Mouse (Mus musculus) kidney, embryonic 16.5 days (tissue): ENCODE data around the gene Hnrnpab. TPM values are rescaled to one million over a fixed set of nuclear protein-coding genes. Genes with fewer than 3 reads are reported as not detected.

Experiments
- ATAC-seq: fragments of 200-750 bp; cut with Nextera tagmentation; 2 replicates; pipeline ENCODE4 v1.8.0; 2017; ENCODE audit warnings: moderate TSS enrichment; ENCODE audit not compliant: low FRiP score, low TSS enrichment
- H3K27ac ChIP-seq: fragments of 300-500 bp; sonication (generic); 2 replicates; pipeline ENCODE4 v1.5.1; 2014; ENCODE audit warnings: low read length
- H3K27me3 ChIP-seq: fragments of 300-500 bp; sonication (generic); 2 replicates; pipeline ENCODE4 v1.6.1; 2014; ENCODE audit warnings: low read length, control low read depth, mixed read lengths; ENCODE audit not compliant: insufficient read depth
- H3K36me3 ChIP-seq: fragments of 300-500 bp; sonication (generic); 2 replicates; pipeline ENCODE4 v1.6.1; 2014; ENCODE audit warnings: low read length, control low read depth, mixed read lengths; ENCODE audit not compliant: insufficient read depth
- H3K4me1 ChIP-seq: fragments of 300-500 bp; sonication (generic); 2 replicates; pipeline ENCODE4 v1.6.1; 2014; ENCODE audit warnings: low read length, control low read depth, mixed read lengths; ENCODE audit not compliant: insufficient read depth
- H3K4me2 ChIP-seq: fragments of 300-500 bp; sonication (generic); replicated peaks from 2 replicates; pipeline ENCODE4 v1.6.1; 2014; ENCODE audit warnings: low read depth, low read length
- H3K4me3 ChIP-seq: fragments of 300-500 bp; sonication (generic); 2 replicates; pipeline ENCODE4 v1.5.1; 2014; ENCODE audit warnings: mild to moderate bottlenecking, low read length
- H3K9ac ChIP-seq: fragments of 300-500 bp; sonication (generic); replicated peaks from 2 replicates; pipeline ENCODE4 v1.6.1; 2014; ENCODE audit warnings: low read length
- H3K9me3 ChIP-seq: fragments of 300-500 bp; sonication (generic); 2 replicates; pipeline ENCODE4 v1.6.1; 2016; ENCODE audit warnings: low read length, control low read depth
- WGBS: fragments of 180-500 bp; shearing (Covaris S2); extraction: QIAGEN DNeasy Blood & Tissue Kit; methylation state at CpG from one replicate; pipeline ENCODE4 v1.1.7; 2014; 5-methylcytosine and 5-hydroxymethylcytosine counted together
- polyA plus RNA-seq: library from polyadenylated mRNA; unstranded; fragments of >200 nt; fragmentation: Nextera tagmentation; extraction: Ambion mirVana; gene quantifications from 2 replicates; pipeline ENCODE4 v1.2.1, GENCODE M21; 2015

Hnrnpab gene
- polyA plus RNA-seq, 1 experiment from 2014 or later = 343 TPM

GRCm38 (mm10) chr11:51551253-51551652 lies 55.4 kb downstream of the Hnrnpab start:
- no peak overlapping the region for H3K4me3 ChIP-seq
- ATAC-seq = peak; percentile 84
- peaks cover 14% of the 10 kb centered on the region for H3K4me1 ChIP-seq
- 31% methylated on average over 5 of the region's 5 CpGs for WGBS
- no peak overlapping the region for H3K9ac ChIP-seq
- H3K27me3 ChIP-seq = no peaks in the 10 kb centered on the region
- no peaks in the 10 kb centered on the region for H3K36me3 ChIP-seq
- no peak overlapping the region for H3K4me2 ChIP-seq
- H3K27ac ChIP-seq = peak overlapping the region; percentile 77
- H3K9me3 ChIP-seq = no peaks in the 10 kb centered on the region

Other genes with a start within 250 kb of the Hnrnpab start
- 25.0 and 26.2 TPM in 2 replicates for gene Phykpl, start 22.1 kb downstream of the Hnrnpab start, polyA plus RNA-seq
- gene Nhp2, start 12.9 kb upstream of the Hnrnpab start, polyA plus RNA-seq = 156 and 158 TPM in 2 replicates
- 48.9 and 51.9 TPM in 2 replicates for gene Rmnd5b, start 29.0 kb upstream of the Hnrnpab start, polyA plus RNA-seq
- 30.9 and 34.1 TPM in 2 replicates for gene N4bp3, start 44.0 kb upstream of the Hnrnpab start, polyA plus RNA-seq
- gene D930048N14Rik, start 44.1 kb upstream of the Hnrnpab start, polyA plus RNA-seq = 4.0 and 4.5 TPM in 2 replicates
- gene 0610009B22Rik, start 82.0 kb upstream of the Hnrnpab start, polyA plus RNA-seq = 105 and 107 TPM in 2 replicates
- gene Sec24a, start 156.8 kb upstream of the Hnrnpab start, polyA plus RNA-seq = 11.7 and 15.7 TPM in 2 replicates
- gene Sar1b, start 156.8 kb upstream of the Hnrnpab start, polyA plus RNA-seq = 109 and 113 TPM in 2 replicates